Mouse (Mus musculus) heart, embryonic 11.5 days (tissue): ENCODE results near the gene Coasy. TPM values are rescaled to one million over a fixed set of nuclear protein-coding genes. Genes with fewer than 3 reads are reported as not detected.
"Not testable (repeated sequence)": the region's sequence is repeated elsewhere in the genome, so short reads cannot be mapped to it uniquely, and the experiment has no call there.

ENCODE experiments used
- ATAC-seq: fragments of 200-750 bp; cut with Nextera tagmentation; replicated peaks from 2 replicates; pipeline ENCODE4 v1.8.0; 2017; ENCODE audit warnings: moderate library complexity; ENCODE audit not compliant: insufficient number of reproducible peaks, low FRiP score, low TSS enrichment
- H3K27ac ChIP-seq: fragments of 300-500 bp; sonication (generic); 2 replicates; pipeline ENCODE4 v1.5.1; 2014; ENCODE audit warnings: mild to moderate bottlenecking, low read depth, low read length
- H3K27me3 ChIP-seq: fragments of 300-500 bp; sonication (generic); 2 replicates; pipeline ENCODE4 v1.6.1; 2014; ENCODE audit warnings: mild to moderate bottlenecking, low read length, mixed read lengths; ENCODE audit not compliant: control insufficient read depth, insufficient read depth
- H3K36me3 ChIP-seq: fragments of 300-500 bp; sonication (generic); 2 replicates; pipeline ENCODE4 v1.6.1; 2014; ENCODE audit warnings: mild to moderate bottlenecking, low read length, moderate library complexity, mixed read lengths; ENCODE audit not compliant: control insufficient read depth, insufficient read depth
- H3K4me1 ChIP-seq: fragments of 300-500 bp; sonication (generic); 2 replicates; pipeline ENCODE4 v1.6.1; 2014; ENCODE audit warnings: low read length; ENCODE audit not compliant: control insufficient read depth, insufficient read depth
- H3K4me2 ChIP-seq: fragments of 300-500 bp; sonication (generic); 2 replicates; pipeline ENCODE4 v1.6.1; 2014; ENCODE audit warnings: mild to moderate bottlenecking, moderate library complexity
- H3K4me3 ChIP-seq: fragments of 300-500 bp; sonication (generic); 2 replicates; pipeline ENCODE4 v1.5.1; 2014; ENCODE audit warnings: low read depth, low read length
- H3K9ac ChIP-seq: fragments of 300-500 bp; sonication (generic); 2 replicates; pipeline ENCODE4 v1.6.1; 2014; ENCODE audit warnings: mild to moderate bottlenecking, low read depth, low read length, moderate library complexity
- H3K9me3 ChIP-seq: fragments of 300-500 bp; sonication (generic); replicated peaks from 2 replicates; pipeline ENCODE4 v1.6.1; 2016; ENCODE audit warnings: low read length; ENCODE audit not compliant: control insufficient read depth
- WGBS: fragments of 180-500 bp; shearing (Covaris S2); extraction: QIAGEN DNeasy Blood & Tissue Kit; methylation state at CpG from one replicate; pipeline ENCODE4 v1.1.7; 2014; ENCODE audit not compliant: insufficient replicate concordance; 5-methylcytosine and 5-hydroxymethylcytosine counted together
- polyA plus RNA-seq: library from polyadenylated mRNA; unstranded; fragments of >200 nt; fragmentation: Nextera tagmentation; extraction: Ambion mirVana; gene quantifications from 2 replicates; pipeline ENCODE4 v1.2.1, GENCODE M21; 2014

Coasy gene
- polyA plus RNA-seq, 1 experiment from 2014 or later, result 29.6 TPM

DNA sequence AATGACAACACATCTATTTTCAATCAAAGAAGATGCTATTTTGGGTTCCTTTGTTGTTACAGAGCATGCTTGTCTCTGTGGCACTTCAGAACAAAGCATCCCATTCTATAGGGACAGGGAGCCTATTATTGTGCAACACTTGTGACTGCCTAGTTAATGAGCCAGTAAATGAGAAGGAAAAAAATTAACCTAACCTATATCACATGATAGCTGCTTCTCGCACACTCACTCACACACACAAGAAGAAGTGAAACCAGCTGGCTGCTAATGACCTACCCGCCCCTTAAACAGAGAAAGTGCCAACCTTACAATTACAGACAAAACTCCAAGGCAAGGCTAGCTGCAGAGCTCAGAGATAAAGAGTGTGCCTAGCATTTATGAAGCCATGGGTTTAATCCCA lies 33.2 kb downstream of the Coasy start:
- Histone ChIP-seq H3K4me1 (peaks cover 11% of the 10 kb centered on the region), H3K4me3 (no peak overlapping the region), H3K9me3 (no peaks in the 10 kb centered on the region), H3K9ac (no peak overlapping the region), H3K36me3 (no peaks in the 10 kb centered on the region; the same call in 1 of the 2 replicates), H3K4me2 (no peak overlapping the region), H3K27me3 (no peaks in the 10 kb centered on the region), H3K27ac (no peak overlapping the region)
- 79% methylated on average over 2 of the region's 2 CpGs for whole genome bisulfite sequencing
- no peak for ATAC-seq

DNA sequence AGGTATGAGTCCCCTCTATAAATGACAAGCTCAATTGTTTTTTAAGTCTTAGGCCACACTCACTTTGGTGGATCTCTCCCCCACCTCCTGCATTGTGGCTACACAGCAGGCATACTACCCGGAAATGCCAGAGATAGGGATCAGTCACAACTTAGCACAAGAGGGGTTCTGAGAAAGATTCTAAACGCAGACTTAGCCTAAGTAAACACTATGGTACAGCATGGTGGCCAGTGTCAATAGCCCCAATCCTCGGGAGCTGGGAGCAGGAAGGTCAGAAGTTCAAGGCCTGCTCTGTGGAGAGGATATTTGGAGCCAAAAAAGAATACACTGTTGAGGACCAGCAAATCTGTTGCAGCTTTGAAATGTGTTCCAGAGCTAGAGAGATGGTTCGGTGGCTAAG lies 35.7 kb downstream of the Coasy start:
- H3K27me3 ChIP-seq, result no peaks in the 10 kb centered on the region
- 39% methylated on average over 4 of the region's 4 CpGs for WGBS
- ATAC-seq, result no peak
- no peaks in the 10 kb centered on the region; the same call in 1 of the 2 replicates for H3K36me3 ChIP-seq
- peak overlapping the region; percentile 97; the same call in 1 of the 2 replicates for H3K4me3 ChIP-seq
- peak overlapping the region; percentile 91 for H3K4me2 ChIP-seq
- H3K9ac ChIP-seq, result peak overlapping the region; percentile 96
- no peak overlapping the region for H3K27ac ChIP-seq
- no peaks in the 10 kb centered on the region for H3K9me3 ChIP-seq
- peaks cover 19% of the 10 kb centered on the region for H3K4me1 ChIP-seq

DNA sequence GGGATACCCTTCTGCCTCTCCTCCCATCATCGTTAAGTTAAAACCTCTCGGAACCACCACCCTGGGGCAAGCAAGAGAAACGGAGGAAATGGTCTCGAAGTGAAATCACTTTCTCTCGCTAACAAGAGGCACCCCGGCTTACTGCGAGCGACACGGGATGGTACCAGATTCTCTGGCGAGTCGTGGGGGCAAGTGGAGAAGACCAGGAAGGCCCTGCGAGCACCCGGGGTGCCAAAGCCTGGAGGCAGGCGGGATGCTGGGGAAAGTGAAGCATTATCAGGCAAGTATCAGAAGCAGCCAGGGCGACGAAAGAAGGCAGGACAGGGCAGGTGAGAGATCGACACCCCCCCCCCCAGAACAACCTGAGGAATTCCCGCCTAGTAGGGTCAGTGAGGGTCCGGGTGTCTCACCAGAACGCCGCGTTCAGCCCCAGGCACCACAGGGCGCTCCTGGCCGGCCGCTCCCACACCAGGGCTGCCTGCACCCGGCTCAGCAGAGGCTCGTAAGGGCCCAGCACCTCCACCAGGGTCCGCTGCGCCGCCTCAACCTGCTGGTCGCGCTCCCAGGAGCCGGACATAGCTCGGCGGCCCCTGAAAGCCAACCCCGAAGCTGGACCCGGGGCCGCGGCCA lies 36.9 kb downstream of the Coasy start:
- H3K27me3 ChIP-seq, result no peaks in the 10 kb centered on the region

DNA sequence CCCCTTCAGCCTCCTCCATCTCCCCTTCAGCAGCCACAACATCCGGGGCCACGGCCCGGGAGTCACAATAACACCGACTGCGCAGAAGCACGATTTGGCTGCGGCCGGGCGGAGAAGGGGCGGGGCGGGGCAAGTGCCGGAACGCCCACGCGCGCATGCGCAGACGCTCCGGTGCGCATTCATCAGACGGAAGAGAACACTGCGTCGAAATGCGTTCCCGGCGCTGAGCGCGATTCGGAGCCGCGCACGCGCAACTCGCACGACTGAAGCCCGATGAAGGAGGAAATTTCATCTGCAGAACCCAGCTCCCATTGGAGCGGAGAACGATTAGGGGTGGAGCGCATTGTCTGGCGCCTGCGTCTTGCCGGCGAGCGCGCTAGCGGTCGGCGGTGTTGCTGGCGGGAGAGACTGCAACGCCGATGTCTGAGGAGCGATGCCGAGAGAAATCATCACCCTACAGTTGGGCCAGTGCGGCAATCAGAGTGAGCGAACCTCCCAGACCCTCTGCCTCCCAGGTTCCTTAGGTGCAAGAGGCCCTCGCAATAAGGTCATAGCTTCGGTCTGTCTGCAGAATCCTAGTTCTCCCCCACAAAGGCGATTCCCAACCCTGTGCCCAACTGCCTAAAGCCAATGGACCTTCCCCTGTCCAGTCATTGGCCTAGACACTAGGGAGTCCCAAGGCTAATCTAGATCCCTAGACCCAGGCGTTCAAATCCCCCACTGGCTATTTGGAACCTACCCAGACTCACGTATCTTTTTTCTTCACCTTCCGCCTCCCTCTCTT lies 37.6 kb downstream of the Coasy start, which contains the start of the genes Retreg3 and Tubg1:
Gene Retreg3 (minus strand): TSS at position 133 of the 784 bp plus-strand sequence.
Gene Tubg1 (plus strand): TSS at position 178 of the 784 bp plus-strand sequence.
- H3K27ac ChIP-seq, result peak within 1 kb of the TSS; percentile 91
- H3K4me2 ChIP-seq, result peak within 1 kb of the TSS; percentile 91
- under 1% methylated on average over 61 of the region's 61 CpGs for WGBS
- no peaks in the 10 kb centered on the region for H3K36me3 ChIP-seq
- H3K4me3 ChIP-seq, result peak within 1 kb of the TSS; percentile 97
- H3K9me3 ChIP-seq, result no peaks in the 10 kb centered on the region
- H3K9ac ChIP-seq, result peak within 1 kb of the TSS; percentile 96
- peaks cover 19% of the 10 kb centered on the region for H3K4me1 ChIP-seq
- peak; percentile 91 for ATAC-seq
- H3K27me3 ChIP-seq, result no peaks in the 10 kb centered on the region

More for the DNA sequence above, 36.9 kb downstream of the Coasy start:
- Histone ChIP-seq H3K36me3 (no peaks in the 10 kb centered on the region), H3K9ac (peak overlapping the region; percentile 96), H3K4me3 (peak overlapping the region; percentile 97), H3K27ac (peak overlapping the region; percentile 87), H3K9me3 (no peaks in the 10 kb centered on the region), H3K4me2 (peak overlapping the region; percentile 91), H3K4me1 (peaks cover 19% of the 10 kb centered on the region)
- WGBS, result under 1% methylated on average over 35 of the region's 39 CpGs
- peak; percentile 61 for ATAC-seq

DNA sequence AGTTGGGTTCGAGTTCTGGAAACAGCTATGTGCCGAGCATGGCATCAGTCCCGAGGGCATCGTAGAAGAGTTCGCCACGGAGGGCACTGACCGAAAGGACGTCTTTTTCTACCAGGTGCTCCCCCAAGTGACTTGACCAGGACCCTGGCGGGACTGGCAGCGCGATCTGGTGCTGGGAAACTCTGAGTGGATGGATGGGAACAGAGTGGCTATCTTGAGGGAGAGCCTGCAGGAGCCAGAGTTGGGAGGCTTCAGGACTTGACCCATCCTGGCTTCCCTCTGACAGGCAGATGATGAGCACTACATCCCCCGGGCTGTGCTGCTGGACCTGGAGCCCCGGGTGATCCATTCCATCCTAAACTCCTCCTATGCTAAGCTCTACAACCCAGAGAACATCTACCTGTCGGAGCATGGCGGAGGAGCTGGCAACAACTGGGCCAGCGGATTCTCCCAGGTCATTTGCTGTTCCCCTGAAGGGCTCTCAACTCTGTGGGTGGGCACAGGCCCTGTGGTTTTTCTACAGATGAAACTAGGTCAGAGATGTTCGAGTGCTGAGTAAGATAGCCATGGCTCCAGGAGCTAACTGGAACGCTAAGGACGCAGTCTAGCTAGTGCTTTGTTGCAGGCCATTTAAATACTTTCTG lies 38.3 kb downstream of the Coasy start:
- Histone ChIP-seq H3K36me3 (peaks cover under 1% of the 10 kb centered on the region; the same call in 1 of the 2 replicates), H3K9me3 (no peaks in the 10 kb centered on the region), H3K9ac (peak overlapping the region; percentile 96), H3K4me3 (peak overlapping the region; percentile 97), H3K4me2 (peak overlapping the region; percentile 91), H3K4me1 (peaks cover 19% of the 10 kb centered on the region), H3K27ac (peak overlapping the region; percentile 91), H3K27me3 (no peaks in the 10 kb centered on the region)
- ATAC-seq, result no peak
- 24% methylated on average over 19 of the region's 19 CpGs for WGBS

DNA sequence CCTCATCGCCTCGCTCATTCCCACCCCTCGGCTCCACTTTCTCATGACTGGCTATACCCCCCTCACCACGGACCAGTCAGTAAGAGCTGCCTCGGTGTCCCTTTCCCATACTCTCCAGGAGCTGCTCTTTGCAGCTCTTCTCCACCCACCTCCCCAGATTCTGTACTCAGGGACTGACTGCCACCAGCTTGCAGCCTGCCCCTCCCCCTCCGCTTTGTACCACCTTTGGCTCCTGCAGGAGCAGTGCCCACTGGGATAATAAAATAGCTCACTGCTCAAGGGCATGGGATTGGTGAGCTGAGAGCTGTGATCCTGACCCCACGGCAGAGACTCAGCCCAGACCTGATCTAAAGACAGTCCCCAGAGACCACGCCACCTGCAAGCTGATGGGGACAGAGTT lies 42.1 kb downstream of the Coasy start:
- not testable (repeated sequence) for H3K27me3 ChIP-seq, ATAC-seq, H3K27ac ChIP-seq, H3K4me2 ChIP-seq, H3K9ac ChIP-seq, H3K4me3 ChIP-seq, H3K9me3 ChIP-seq
- 98% methylated on average over 8 of the region's 8 CpGs for WGBS
- Histone ChIP-seq H3K36me3 (peaks cover 15% of the 10 kb centered on the region), H3K4me1 (peaks cover 10% of the 10 kb centered on the region)

DNA sequence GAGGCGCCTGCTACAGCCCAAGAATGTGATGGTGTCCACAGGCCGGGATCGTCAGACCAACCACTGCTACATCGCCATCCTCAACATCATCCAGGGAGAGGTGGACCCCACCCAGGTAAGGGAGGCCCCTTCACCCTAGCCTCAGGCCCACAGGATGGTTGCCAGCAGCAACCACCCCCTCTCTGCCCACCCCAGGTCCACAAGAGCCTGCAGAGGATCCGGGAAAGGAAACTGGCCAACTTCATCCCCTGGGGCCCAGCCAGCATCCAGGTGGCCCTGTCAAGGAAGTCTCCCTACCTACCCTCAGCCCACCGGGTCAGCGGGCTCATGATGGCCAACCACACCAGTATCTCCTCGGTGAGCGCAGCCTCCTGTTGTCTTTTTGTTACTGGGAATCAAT lies 42.6 kb downstream of the Coasy start:
- Histone ChIP-seq H3K4me1 (peaks cover 11% of the 10 kb centered on the region), H3K36me3 (peaks cover 15% of the 10 kb centered on the region)
- 95% methylated on average over 6 of the region's 9 CpGs for WGBS
- ATAC-seq, H3K27ac ChIP-seq, H3K4me3 ChIP-seq, H3K9me3 ChIP-seq, H3K9ac ChIP-seq, H3K4me2 ChIP-seq, H3K27me3 ChIP-seq: not testable (repeated sequence)

DNA sequence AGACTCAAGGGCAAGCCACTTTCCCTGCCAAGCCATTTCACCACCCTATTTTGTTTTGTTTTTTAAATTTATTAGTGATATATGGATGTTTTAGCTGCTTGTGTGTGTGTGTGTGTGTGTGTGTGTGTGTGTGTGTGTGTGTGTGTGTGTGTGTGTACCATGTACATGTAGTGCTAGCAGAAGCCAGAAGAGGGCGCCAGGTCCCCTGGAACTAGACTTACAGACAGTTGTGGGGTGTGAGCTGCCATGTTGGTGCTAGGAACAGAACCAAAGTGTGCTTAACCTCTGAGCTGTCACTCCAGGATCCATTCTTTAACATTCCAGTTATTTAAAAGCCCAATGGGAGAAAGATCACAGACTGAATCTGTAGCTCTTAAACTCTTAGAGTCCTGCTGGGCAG lies 44.7 kb downstream of the Coasy start:
- ATAC-seq, result no peak
- no peaks in the 10 kb centered on the region for H3K27me3 ChIP-seq
- no peak overlapping the region for H3K4me3 ChIP-seq
- peaks cover 15% of the 10 kb centered on the region for H3K36me3 ChIP-seq
- WGBS, result 79% methylated on average over 1 of the region's 1 CpGs
- H3K4me1 ChIP-seq, result peaks cover 7% of the 10 kb centered on the region; the same call in 1 of the 2 replicates
- no peak overlapping the region for H3K9ac ChIP-seq
- H3K9me3 ChIP-seq, result no peaks in the 10 kb centered on the region
- H3K27ac ChIP-seq, result no peak overlapping the region
- no peak overlapping the region for H3K4me2 ChIP-seq
